Mouse (Mus musculus) stomach, embryonic 16.5 days (tissue): ENCODE data around the gene Olfr706. TPM values are rescaled to one million over a fixed set of nuclear protein-coding genes. Genes with fewer than 3 reads are reported as not detected.

ENCODE experiments used
- polyA plus RNA-seq: library from polyadenylated mRNA; unstranded; fragments of >200 nt; fragmentation: Nextera tagmentation; extraction: Ambion mirVana; gene quantifications from 2 replicates; pipeline ENCODE4 v1.2.1, GENCODE M21; 2015

The Olfr706 gene
- polyA plus RNA-seq, 1 experiment from 2014 or later: not detected

Other genes with a start within 250 kb of the Olfr706 start
- gene Olfr693, start 207.6 kb downstream of the Olfr706 start, polyA plus RNA-seq: not detected in 2 replicates
- gene Olfr694, start 196.3 kb downstream of the Olfr706 start, polyA plus RNA-seq: not detected in 2 replicates
- not detected in 2 replicates for gene Olfr695, start 171.8 kb downstream of the Olfr706 start, polyA plus RNA-seq
- gene Olfr697, start 145.7 kb downstream of the Olfr706 start, polyA plus RNA-seq: not detected in 2 replicates
- not detected in 2 replicates for gene Olfr698, start 132.8 kb downstream of the Olfr706 start, polyA plus RNA-seq
- not detected in 2 replicates for gene Olfr699, start 95.0 kb downstream of the Olfr706 start, polyA plus RNA-seq
- not detected in 2 replicates for gene Olfr700, start 79.3 kb downstream of the Olfr706 start, polyA plus RNA-seq
- not detected in 2 replicates for gene Olfr701, start 74.0 kb downstream of the Olfr706 start, polyA plus RNA-seq
- gene Olfr702, start 54.3 kb downstream of the Olfr706 start, polyA plus RNA-seq: not detected in 2 replicates
- not detected in 2 replicates for gene Olfr703, start 44.8 kb downstream of the Olfr706 start, polyA plus RNA-seq
- not detected in 2 replicates for gene Olfr704, start 25.0 kb downstream of the Olfr706 start, polyA plus RNA-seq
- gene Olfr705, start 11.3 kb downstream of the Olfr706 start, polyA plus RNA-seq: not detected in 2 replicates
- not detected in 2 replicates for gene Olfr707, start 13.1 kb upstream of the Olfr706 start, polyA plus RNA-seq
- gene Olfr1532-ps1, start 19.8 kb upstream of the Olfr706 start, polyA plus RNA-seq: not detected in 2 replicates
- gene Olfr709-ps1, start 44.1 kb upstream of the Olfr706 start, polyA plus RNA-seq: not detected in 2 replicates
- not detected in 2 replicates for gene Olfr710, start 60.1 kb upstream of the Olfr706 start, polyA plus RNA-seq
- not detected in 2 replicates for gene Olfr6, start 75.8 kb upstream of the Olfr706 start, polyA plus RNA-seq
- gene Olfr711, start 87.3 kb upstream of the Olfr706 start, polyA plus RNA-seq: not detected in 2 replicates
- not detected in 2 replicates for gene Olfr2, start 117.9 kb upstream of the Olfr706 start, polyA plus RNA-seq
- gene Olfr713, start 143.0 kb upstream of the Olfr706 start, polyA plus RNA-seq: not detected in 2 replicates
- gene Olfr714, start 182.8 kb upstream of the Olfr706 start, polyA plus RNA-seq: not detected in 2 replicates
- gene Olfr17, start 205.1 kb upstream of the Olfr706 start, polyA plus RNA-seq: not detected in 2 replicates
- not detected in 2 replicates for gene Olfr715b, start 222.2 kb upstream of the Olfr706 start, polyA plus RNA-seq
- gene Olfr715, start 242.9 kb upstream of the Olfr706 start, polyA plus RNA-seq: not detected in 2 replicates